Mouse (Mus musculus) bone marrow macrophage, adult 2 months (primary cell): Measurements from ENCODE around the gene Slc2a6.

ENCODE experiments used
- CTCF ChIP-seq: IDR thresholded peaks from 2 replicates; pipeline ENCODE4 v1.5.1; 2012; ENCODE audit warnings: low read depth, mild to moderate bottlenecking, low read length, moderate library complexity
- POLR2A ChIP-seq: IDR thresholded peaks from 2 replicates; pipeline ENCODE4 v1.6.1; 2012; ENCODE audit warnings: mild to moderate bottlenecking, low read depth, low read length, borderline replicate concordance

DNA sequence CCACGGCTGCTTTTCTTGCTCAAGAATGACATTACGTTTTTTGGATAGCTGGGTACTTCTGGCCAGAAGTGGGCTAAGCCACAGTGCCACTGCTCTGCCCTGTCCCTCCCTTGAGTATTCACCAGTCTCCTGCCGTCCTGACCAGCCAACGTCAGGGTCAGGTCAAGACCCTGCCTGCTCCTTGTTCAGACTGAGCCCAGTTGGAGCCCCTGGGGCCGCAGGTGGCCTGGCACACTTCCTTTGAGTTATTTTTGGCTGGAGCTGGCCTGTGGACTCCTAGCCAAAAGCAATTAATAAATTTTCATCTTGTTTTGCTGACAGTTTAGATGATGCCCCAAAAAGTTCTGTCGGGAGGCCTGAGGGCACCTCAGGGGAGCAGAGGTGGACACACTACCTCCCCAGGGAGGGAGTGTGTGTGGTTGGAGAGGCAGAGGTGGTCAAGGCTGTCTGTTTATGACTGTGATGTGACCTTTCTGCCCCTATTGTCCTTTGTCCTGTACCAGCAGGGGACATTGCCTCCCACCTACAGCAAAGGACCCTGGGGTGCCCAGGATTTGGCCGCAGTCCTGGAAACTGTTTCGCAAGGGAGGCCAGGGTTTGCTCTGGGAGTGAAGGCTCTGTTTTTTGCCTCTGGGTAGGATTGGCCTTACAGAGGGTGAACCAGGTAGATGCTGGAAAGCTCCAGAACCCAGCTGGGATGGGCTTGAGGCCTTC, 14.5 kb upstream of the Slc2a6 start:
- TF ChIP-seq CTCF (no peak), POLR2A (no peak)
